Mouse (Mus musculus): ENCODE data around the gene AY761184. TPM values are rescaled to one million over a fixed set of nuclear protein-coding genes. Genes with fewer than 3 reads are reported as not detected.

Gene AY761184
- polyA plus RNA-seq (2017; shearing (Covaris generic)), result not detected

DNA sequence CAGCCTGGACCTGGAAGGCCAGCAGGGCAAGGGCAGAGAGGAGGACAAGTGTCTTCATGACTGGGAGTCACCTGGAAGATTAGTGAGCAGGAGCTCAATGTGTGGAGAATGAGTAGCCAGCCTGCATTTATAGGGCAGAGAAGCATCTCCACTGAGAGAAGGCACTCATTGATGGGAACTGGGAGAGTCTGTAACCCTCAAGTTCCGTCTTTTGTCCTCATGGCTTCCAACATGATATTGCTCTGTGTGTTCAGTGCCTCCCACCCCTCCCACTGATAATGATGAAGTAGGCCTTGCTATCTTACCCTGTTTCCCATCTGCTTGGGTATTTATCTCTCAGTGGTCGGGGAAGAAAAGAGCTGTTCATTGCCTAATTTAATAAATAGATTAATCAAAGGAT, at the start of gene AY761184:
Gene AY761184, minus strand, starts transcription at position 101 of the 400 bp plus-strand sequence.

DNA sequence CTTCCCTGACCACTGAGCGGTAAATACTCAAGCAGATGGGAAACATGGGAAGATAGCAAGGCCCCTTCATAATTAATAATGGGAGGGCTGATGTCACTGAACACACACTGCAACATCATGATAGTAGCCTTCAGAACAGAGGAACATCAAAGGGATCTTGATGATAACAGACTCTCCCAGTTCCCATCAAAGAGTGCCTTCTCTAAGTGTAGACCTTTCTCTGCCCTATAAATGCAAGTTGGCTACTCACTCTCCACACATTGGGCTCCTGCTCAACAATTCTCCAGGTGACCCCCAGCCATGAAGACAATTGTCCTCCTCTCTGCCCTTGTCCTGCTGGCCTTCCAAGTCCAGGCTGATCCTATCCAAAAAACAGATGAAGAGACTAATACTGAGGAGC, 37.9 kb downstream of the AY761184 start, which contains the start of gene Defa34:
Gene Defa34, plus strand, starts transcription at position 301 of the 400 bp plus-strand sequence.

DNA sequence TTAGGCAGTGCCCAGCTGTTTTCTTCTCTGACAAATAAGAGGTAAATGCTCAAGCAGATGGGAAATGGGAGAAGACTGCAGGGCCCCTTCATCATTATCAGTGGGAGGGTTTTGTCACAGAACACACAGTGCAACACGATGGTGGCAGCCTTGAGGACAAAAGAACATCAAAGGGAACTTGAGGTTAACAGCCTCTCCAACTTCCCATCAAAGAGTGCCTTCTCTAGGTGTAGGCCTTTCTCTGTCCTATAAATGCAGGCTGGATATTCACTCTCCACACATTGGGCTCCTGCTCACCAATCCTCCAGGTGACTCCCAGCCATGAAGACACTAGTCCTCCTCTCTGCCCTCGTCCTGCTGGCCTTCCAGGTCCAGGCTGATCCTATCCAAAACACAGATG, 48.0 kb downstream of the AY761184 start, which contains the start of gene Defa17:
Gene Defa17, plus strand, starts transcription at position 301 of the 400 bp plus-strand sequence.

Other genes starting within 250 kb of the AY761184 start
- gene Gm7849, start 247.1 kb downstream of the AY761184 start, polyA plus RNA-seq (2017; shearing (Covaris generic)), result not detected
- not detected for gene Defa20, start 194.4 kb downstream of the AY761184 start, polyA plus RNA-seq (2017; shearing (Covaris generic))
- not detected for gene Defa32, start 174.6 kb downstream of the AY761184 start, polyA plus RNA-seq (2017; shearing (Covaris generic))
- gene Defa37, start 138.3 kb downstream of the AY761184 start, polyA plus RNA-seq (2017; shearing (Covaris generic)), result not detected
- gene Defa28, start 120.6 kb downstream of the AY761184 start, polyA plus RNA-seq (2017; shearing (Covaris generic)), result not detected
- not detected for gene Gm7861, start 109.1 kb downstream of the AY761184 start, polyA plus RNA-seq (2017; shearing (Covaris generic))
- gene Defa26, start 85.5 kb downstream of the AY761184 start, polyA plus RNA-seq (2017; shearing (Covaris generic)), result not detected
- gene Defa17, start 47.9 kb downstream of the AY761184 start, polyA plus RNA-seq (2017; shearing (Covaris generic)), result not detected
- gene Defa34, start 37.8 kb downstream of the AY761184 start, polyA plus RNA-seq (2017; shearing (Covaris generic)), result not detected
- not detected for gene Defa24, start 30.8 kb upstream of the AY761184 start, polyA plus RNA-seq (2017; shearing (Covaris generic))
- not detected for gene Defb50, start 119.9 kb upstream of the AY761184 start, polyA plus RNA-seq (2017; shearing (Covaris generic))
- not detected for gene Defb2, start 136.3 kb upstream of the AY761184 start, polyA plus RNA-seq (2017; shearing (Covaris generic))
- not detected for gene Defb10, start 155.3 kb upstream of the AY761184 start, polyA plus RNA-seq (2017; shearing (Covaris generic))
- not detected for gene Defb9, start 181.8 kb upstream of the AY761184 start, polyA plus RNA-seq (2017; shearing (Covaris generic))
- gene Defb11, start 202.8 kb upstream of the AY761184 start, polyA plus RNA-seq (2017; shearing (Covaris generic)), result not detected
- gene Defb15, start 229.1 kb upstream of the AY761184 start, polyA plus RNA-seq (2017; shearing (Covaris generic)), result not detected
- gene Defb35, start 234.7 kb upstream of the AY761184 start, polyA plus RNA-seq (2017; shearing (Covaris generic)), result not detected
- gene Defb13, start 243.1 kb upstream of the AY761184 start, polyA plus RNA-seq (2017; shearing (Covaris generic)), result not detected